Mouse (Mus musculus): ENCODE data around the gene Gm11060. TPM values are rescaled to one million over a fixed set of nuclear protein-coding genes. Genes with fewer than 3 reads are reported as not detected.

The Gm11060 gene
- polyA plus RNA-seq, 1 experiment from 2014 or later: not detected

DNA sequence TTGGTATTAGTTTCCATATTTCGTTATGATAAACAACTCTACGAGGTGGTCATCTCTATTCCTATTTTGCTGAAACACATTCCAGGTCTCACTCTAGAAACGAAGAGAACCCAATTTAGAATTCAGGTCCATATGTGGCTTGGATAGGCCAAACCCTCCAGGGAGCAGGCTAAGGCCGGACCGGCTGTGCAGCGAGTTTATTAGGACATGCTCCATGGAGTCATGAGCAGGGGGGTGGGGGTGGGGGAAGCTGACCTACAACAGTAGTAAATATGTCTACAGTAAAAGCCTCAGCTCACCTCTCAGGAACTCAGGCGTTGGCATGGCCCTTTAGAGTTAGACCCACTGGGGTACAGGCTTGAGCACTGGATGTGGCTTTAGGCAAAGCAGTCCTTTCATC, 14.7 kb upstream of the Gm11060 start:
- H3K9me3 ChIP-seq (replicated peaks; ENCODE audit: control insufficient read depth, low read length): no peaks in the 10 kb centered on the region
- WGBS: 91% methylated on average over 7 of the region's 7 CpGs
- no peak overlapping the region for H3K27ac ChIP-seq (ENCODE audit: low read length)
- H3K9ac ChIP-seq (ENCODE audit: low read length): no peak overlapping the region
- no peaks in the 10 kb centered on the region for H3K4me1 ChIP-seq (ENCODE audit: control insufficient read depth, insufficient read depth, low read length)
- no peak overlapping the region for H3K4me3 ChIP-seq (ENCODE audit: low read length)
- no peaks in the 10 kb centered on the region for H3K27me3 ChIP-seq (ENCODE audit: control insufficient read depth, insufficient read depth, low read length)
- no peaks in the 10 kb centered on the region for H3K36me3 ChIP-seq (ENCODE audit: control insufficient read depth, insufficient read depth)
- ATAC-seq (replicated peaks; ENCODE audit: extremely low read depth, insufficient read depth, low FRiP score): no peak
- H3K4me2 ChIP-seq (ENCODE audit: low read depth, low read length): no peak overlapping the region

DNA sequence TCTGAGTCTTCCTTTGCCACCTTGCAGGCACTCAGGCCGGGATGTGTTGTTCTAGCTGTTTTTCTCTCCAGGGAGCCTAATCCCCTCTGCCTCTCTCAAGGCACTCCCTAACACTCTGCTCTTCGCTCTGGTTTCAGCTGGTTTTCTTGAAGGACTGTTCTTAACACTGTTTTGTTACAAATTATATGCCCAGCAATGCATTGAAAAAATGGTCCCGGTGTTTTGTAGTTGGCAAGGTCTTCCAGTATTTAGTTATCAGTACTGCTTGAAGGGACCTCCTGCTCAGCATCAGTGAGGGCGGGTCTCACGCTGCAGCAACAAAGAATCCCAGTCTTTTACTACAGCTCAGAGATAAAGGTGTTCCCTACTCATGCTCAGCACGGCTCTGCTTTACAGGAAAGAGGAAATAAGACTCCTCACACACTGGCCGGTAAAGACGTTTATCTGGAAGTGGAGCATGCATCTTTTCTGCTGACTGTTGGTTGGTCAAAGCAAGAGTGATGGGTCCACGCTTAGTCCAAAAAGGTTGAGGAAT, 9.5 kb upstream of the Gm11060 start:
- no peak for ATAC-seq (replicated peaks; ENCODE audit: extremely low read depth, insufficient read depth, low FRiP score)
- Histone ChIP-seq H3K9me3 (replicated peaks; ENCODE audit: control insufficient read depth, low read length) (no peaks in the 10 kb centered on the region), H3K4me2 (ENCODE audit: low read depth, low read length) (no peak overlapping the region), H3K27ac (ENCODE audit: low read length) (no peak overlapping the region), H3K9ac (ENCODE audit: low read length) (no peak overlapping the region), H3K36me3 (ENCODE audit: control insufficient read depth, insufficient read depth) (no peaks in the 10 kb centered on the region), H3K27me3 (ENCODE audit: control insufficient read depth, insufficient read depth, low read length) (no peaks in the 10 kb centered on the region), H3K4me3 (ENCODE audit: low read length) (no peak overlapping the region), H3K4me1 (ENCODE audit: control insufficient read depth, insufficient read depth, low read length) (no peaks in the 10 kb centered on the region)
- WGBS: 23% methylated on average over 9 of the region's 9 CpGs

DNA sequence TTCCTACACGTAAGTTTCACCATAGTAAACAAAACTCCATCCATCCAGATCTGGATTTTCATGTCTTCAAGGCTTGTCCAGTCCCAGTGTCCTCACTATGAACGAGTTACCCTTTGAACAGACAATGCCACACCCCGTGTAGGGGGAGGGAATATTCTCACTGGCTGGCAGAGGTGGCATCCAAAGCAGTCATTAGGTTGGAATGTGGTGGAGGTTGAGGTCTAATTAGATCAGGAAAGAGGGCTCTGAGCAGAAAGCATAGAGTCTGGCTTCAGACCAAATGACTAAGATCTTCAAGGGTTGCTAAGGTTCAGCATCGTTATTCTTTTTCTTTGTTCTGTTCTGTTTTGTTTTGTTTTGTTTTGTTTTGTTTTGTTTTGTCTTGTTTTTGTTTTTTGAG, 7.8 kb upstream of the Gm11060 start:
- WGBS: 76% methylated on average over 4 of the region's 4 CpGs
- no peak overlapping the region for H3K4me3 ChIP-seq (ENCODE audit: low read length)
- H3K27me3 ChIP-seq (ENCODE audit: control insufficient read depth, insufficient read depth, low read length): no peaks in the 10 kb centered on the region
- H3K27ac ChIP-seq (ENCODE audit: low read length): no peak overlapping the region
- H3K9me3 ChIP-seq (replicated peaks; ENCODE audit: control insufficient read depth, low read length): no peaks in the 10 kb centered on the region
- no peak for ATAC-seq (replicated peaks; ENCODE audit: extremely low read depth, insufficient read depth, low FRiP score)
- no peaks in the 10 kb centered on the region for H3K36me3 ChIP-seq (ENCODE audit: control insufficient read depth, insufficient read depth)
- no peak overlapping the region for H3K9ac ChIP-seq (ENCODE audit: low read length)
- no peaks in the 10 kb centered on the region for H3K4me1 ChIP-seq (ENCODE audit: control insufficient read depth, insufficient read depth, low read length)
- no peak overlapping the region for H3K4me2 ChIP-seq (ENCODE audit: low read depth, low read length)

DNA sequence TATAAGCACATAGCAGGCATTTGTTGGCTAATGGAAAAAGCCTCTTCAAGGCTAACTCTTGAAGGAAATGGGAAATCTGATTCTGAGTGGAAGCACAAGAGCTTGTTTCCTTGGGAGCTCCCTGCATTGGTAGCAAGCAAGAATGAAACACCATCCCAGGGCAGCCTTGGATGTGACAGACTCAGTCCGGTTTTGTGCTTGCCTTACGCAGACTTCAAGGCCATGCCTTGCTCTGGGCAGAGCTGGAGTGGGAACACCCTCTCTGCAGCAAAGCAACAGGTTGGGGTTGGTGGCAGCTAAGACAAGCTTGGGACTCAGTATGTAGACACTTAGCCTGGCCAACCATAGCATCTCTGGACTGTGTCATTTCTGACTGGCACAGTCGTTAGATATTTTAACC, 5.7 kb upstream of the Gm11060 start:
- H3K9ac ChIP-seq (ENCODE audit: low read length): no peak overlapping the region
- 92% methylated on average over 3 of the region's 3 CpGs for WGBS
- no peaks in the 10 kb centered on the region for H3K36me3 ChIP-seq (ENCODE audit: control insufficient read depth, insufficient read depth)
- no peak overlapping the region for H3K4me2 ChIP-seq (ENCODE audit: low read depth, low read length)
- H3K4me1 ChIP-seq (ENCODE audit: control insufficient read depth, insufficient read depth, low read length): peaks cover 8% of the 10 kb centered on the region
- ATAC-seq (replicated peaks; ENCODE audit: extremely low read depth, insufficient read depth, low FRiP score): no peak
- no peaks in the 10 kb centered on the region for H3K9me3 ChIP-seq (replicated peaks; ENCODE audit: control insufficient read depth, low read length)
- no peak overlapping the region for H3K4me3 ChIP-seq (ENCODE audit: low read length)
- H3K27ac ChIP-seq (ENCODE audit: low read length): no peak overlapping the region
- no peaks in the 10 kb centered on the region for H3K27me3 ChIP-seq (ENCODE audit: control insufficient read depth, insufficient read depth, low read length)

DNA sequence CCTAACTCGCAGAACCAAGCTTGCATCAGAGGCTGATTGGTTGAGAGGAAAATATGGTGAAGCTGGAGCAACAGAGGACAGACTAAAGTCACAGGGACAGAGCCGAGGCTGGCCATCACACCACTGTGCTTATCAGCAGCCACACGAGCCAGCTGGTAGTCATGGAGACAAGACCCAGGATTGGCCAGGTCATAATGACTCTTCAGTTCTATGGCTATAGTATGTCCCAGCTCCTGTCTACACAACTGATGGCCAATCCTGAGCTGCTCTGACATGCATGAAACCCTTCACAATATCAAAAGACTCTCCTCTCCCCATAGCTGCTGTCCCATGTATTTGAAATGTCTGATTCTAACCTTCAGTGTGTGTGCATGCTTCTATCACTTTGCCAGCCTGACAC, 3.8 kb upstream of the Gm11060 start:
- 48% methylated on average over 3 of the region's 3 CpGs for WGBS
- no peak overlapping the region for H3K9ac ChIP-seq (ENCODE audit: low read length)
- no peak for ATAC-seq (replicated peaks; ENCODE audit: extremely low read depth, insufficient read depth, low FRiP score)

DNA sequence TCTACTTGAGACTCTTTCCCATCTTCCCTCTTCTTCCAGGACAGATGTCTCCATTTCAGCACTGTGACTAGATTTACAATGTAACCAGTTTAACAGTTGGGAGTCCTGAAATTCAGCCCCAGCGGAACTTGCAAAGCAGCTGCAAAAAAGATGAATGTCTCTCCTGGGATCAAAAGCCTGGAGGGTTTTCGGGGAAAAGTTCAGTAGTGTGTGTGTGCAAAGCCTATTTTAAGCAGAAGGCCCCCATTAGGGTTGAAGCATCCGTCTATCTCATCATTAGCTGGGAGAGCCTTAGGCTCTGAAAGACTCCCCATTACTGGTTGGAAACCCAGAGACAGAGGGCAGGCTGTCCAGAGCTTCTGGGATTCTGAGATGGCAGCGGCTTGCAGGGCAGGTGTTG, 2.7 kb upstream of the Gm11060 start:
- no peak overlapping the region for H3K9ac ChIP-seq (ENCODE audit: low read length)
- no peak overlapping the region for H3K27ac ChIP-seq (ENCODE audit: low read length)
- peaks cover 8% of the 10 kb centered on the region for H3K4me1 ChIP-seq (ENCODE audit: control insufficient read depth, insufficient read depth, low read length)
- no peaks in the 10 kb centered on the region for H3K9me3 ChIP-seq (replicated peaks; ENCODE audit: control insufficient read depth, low read length)
- no peaks in the 10 kb centered on the region for H3K27me3 ChIP-seq (ENCODE audit: control insufficient read depth, insufficient read depth, low read length)
- H3K4me2 ChIP-seq (ENCODE audit: low read depth, low read length): no peak overlapping the region
- ATAC-seq (replicated peaks; ENCODE audit: extremely low read depth, insufficient read depth, low FRiP score): no peak
- H3K36me3 ChIP-seq (ENCODE audit: control insufficient read depth, insufficient read depth): no peaks in the 10 kb centered on the region
- WGBS: 74% methylated on average over 4 of the region's 4 CpGs
- no peak overlapping the region for H3K4me3 ChIP-seq (ENCODE audit: low read length)

More for the DNA sequence above, 3.8 kb upstream of the Gm11060 start:
- H3K9me3 ChIP-seq (replicated peaks; ENCODE audit: control insufficient read depth, low read length): no peaks in the 10 kb centered on the region
- H3K27ac ChIP-seq (ENCODE audit: low read length): no peak overlapping the region
- peaks cover 8% of the 10 kb centered on the region for H3K4me1 ChIP-seq (ENCODE audit: control insufficient read depth, insufficient read depth, low read length)
- H3K27me3 ChIP-seq (ENCODE audit: control insufficient read depth, insufficient read depth, low read length): no peaks in the 10 kb centered on the region
- H3K4me2 ChIP-seq (ENCODE audit: low read depth, low read length): no peak overlapping the region
- no peak overlapping the region for H3K4me3 ChIP-seq (ENCODE audit: low read length)
- H3K36me3 ChIP-seq (ENCODE audit: control insufficient read depth, insufficient read depth): no peaks in the 10 kb centered on the region

DNA sequence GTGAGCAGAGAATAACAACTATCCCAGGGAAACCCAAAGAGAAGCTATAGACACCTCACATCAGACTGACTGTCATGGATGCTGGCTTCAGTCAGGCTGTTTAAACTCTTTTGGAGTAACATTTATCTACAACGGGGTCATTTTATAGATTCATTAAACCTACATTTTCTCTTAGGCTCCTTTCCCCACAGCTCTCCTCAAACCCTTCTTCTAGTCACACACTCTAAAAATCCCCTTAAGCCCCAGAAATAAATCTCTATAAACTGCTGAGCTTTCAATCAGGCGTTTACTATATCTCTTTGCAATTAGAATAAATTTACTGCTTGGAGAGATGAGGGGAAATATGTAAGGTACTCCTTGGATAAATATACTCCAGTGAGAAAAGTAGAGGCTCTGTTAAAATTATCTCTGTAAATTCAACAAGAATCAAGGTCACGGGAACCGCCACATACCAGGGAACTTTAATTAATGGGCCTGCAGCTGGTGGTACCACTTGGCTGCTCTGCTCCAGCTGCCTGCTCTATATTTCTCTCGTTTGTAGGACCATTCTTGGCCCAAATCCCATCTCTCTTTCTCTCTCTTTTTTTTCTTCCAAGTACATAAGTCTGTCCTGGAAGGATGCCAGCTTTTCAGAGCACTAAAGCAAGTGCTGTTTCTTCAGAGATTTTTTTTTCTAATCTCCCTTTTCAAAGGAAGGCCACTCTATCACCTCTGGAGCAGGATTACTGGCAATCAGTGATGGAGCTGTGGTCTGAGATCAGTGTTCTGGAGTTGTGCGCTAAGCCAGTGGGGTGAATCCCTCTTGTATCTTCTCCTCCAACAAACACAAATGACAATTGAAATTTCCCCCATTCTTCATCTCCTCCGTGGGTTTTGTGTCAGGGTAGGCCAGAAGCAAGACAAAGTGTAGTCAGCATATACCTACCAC, 2.0 kb upstream of the Gm11060 start:
- no peak for ATAC-seq (replicated peaks; ENCODE audit: extremely low read depth, insufficient read depth, low FRiP score)
- WGBS: 34% methylated on average over 7 of the region's 7 CpGs
- no peak overlapping the region for H3K27ac ChIP-seq (ENCODE audit: low read length)
- H3K9ac ChIP-seq (ENCODE audit: low read length): no peak overlapping the region
- H3K36me3 ChIP-seq (ENCODE audit: control insufficient read depth, insufficient read depth): no peaks in the 10 kb centered on the region
- H3K27me3 ChIP-seq (ENCODE audit: control insufficient read depth, insufficient read depth, low read length): no peaks in the 10 kb centered on the region
- no peaks in the 10 kb centered on the region for H3K9me3 ChIP-seq (replicated peaks; ENCODE audit: control insufficient read depth, low read length)
- H3K4me1 ChIP-seq (ENCODE audit: control insufficient read depth, insufficient read depth, low read length): peaks cover 8% of the 10 kb centered on the region
- H3K4me3 ChIP-seq (ENCODE audit: low read length): no peak overlapping the region
- no peak overlapping the region for H3K4me2 ChIP-seq (ENCODE audit: low read depth, low read length)

DNA sequence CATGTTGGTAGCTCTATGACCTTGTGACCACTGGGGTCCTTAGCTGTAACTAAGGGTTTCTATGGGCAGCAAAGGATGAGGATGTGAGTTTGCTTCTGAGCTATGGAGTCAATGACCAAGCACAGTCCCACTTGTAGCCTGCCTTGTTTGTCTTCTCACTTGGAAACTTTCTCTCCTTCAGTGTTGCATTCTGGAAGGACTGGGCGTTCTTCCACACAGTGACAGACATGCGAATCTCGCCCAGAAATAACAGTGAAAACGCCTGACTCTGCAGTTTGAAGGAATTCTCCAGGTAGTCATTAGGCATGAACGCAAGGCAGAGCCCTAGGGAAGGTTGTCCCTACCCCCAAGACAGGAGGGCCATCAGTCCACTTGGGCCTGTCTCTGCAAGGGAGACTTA, 827 bp upstream of the Gm11060 start:
- 76% methylated on average over 5 of the region's 5 CpGs for WGBS

DNA sequence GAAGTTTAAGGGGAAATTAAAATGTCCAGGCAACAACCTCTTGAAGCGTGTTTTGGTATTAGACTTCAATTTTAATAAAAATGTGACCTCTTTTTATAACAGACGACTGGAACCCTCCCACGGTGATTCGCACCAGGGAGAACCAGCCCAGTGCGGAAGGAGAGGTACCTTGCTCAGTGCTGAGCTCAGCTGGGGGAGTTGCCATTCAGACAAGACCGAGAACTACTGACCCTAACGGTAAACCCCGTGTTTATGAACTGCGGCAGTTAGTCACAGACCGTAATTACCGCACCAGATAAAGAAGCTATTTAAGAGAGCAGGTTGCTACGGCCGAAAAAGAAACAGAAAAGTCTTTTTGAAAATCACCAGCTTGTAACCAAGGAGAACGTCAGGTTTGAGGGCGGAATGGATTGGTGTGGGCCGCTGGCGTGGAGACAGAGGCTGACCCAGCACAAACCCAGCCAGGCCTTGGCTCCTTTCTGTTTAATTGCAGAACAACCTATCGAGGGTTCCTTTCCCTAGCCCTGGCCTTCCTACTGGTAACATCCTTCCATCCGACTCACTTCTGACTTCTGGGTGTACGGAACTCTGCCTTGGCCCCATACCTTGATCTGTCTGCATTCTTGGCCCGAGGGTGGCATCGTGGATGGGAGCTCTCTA, 5.6 kb downstream of the Gm11060 start:
- Histone ChIP-seq H3K36me3 (ENCODE audit: control insufficient read depth, insufficient read depth) (no peaks in the 10 kb centered on the region), H3K27me3 (ENCODE audit: control insufficient read depth, insufficient read depth, low read length) (no peaks in the 10 kb centered on the region), H3K9me3 (replicated peaks; ENCODE audit: control insufficient read depth, low read length) (no peaks in the 10 kb centered on the region), H3K4me1 (ENCODE audit: control insufficient read depth, insufficient read depth, low read length) (no peaks in the 10 kb centered on the region), H3K9ac (ENCODE audit: low read length) (no peak overlapping the region), H3K27ac (ENCODE audit: low read length) (no peak overlapping the region), H3K4me3 (ENCODE audit: low read length) (no peak overlapping the region), H3K4me2 (ENCODE audit: low read depth, low read length) (no peak overlapping the region)
- ATAC-seq (replicated peaks; ENCODE audit: extremely low read depth, insufficient read depth, low FRiP score): no peak
- 87% methylated on average over 22 of the region's 22 CpGs for WGBS

More for the DNA sequence above, 827 bp upstream of the Gm11060 start:
- H3K4me1 ChIP-seq (ENCODE audit: control insufficient read depth, insufficient read depth, low read length): peaks cover 8% of the 10 kb centered on the region
- H3K4me2 ChIP-seq (ENCODE audit: low read depth, low read length): no peak overlapping the region
- H3K36me3 ChIP-seq (ENCODE audit: control insufficient read depth, insufficient read depth): no peaks in the 10 kb centered on the region
- ATAC-seq (replicated peaks; ENCODE audit: extremely low read depth, insufficient read depth, low FRiP score): no peak
- H3K27ac ChIP-seq (ENCODE audit: low read length): no peak overlapping the region
- no peak overlapping the region for H3K9ac ChIP-seq (ENCODE audit: low read length)
- H3K9me3 ChIP-seq (replicated peaks; ENCODE audit: control insufficient read depth, low read length): no peaks in the 10 kb centered on the region
- no peaks in the 10 kb centered on the region for H3K27me3 ChIP-seq (ENCODE audit: control insufficient read depth, insufficient read depth, low read length)
- no peak overlapping the region for H3K4me3 ChIP-seq (ENCODE audit: low read length)
